Mouse (Mus musculus) heart, postnatal 0 days (tissue): ENCODE results near the gene Kcnh3. TPM values are rescaled to one million over a fixed set of nuclear protein-coding genes. Genes with fewer than 3 reads are reported as not detected.
A peak's percentile ranks its signal among the peaks of the same experiment; 100 is the strongest.

ENCODE experiments used
- ATAC-seq: fragments of 200-750 bp; cut with Nextera tagmentation; 2 replicates; pipeline ENCODE4 v1.8.0; 2017; ENCODE audit warnings: low read depth, moderate number of reproducible peaks, moderate library complexity; ENCODE audit not compliant: insufficient read depth
- DNase-seq: peaks from one replicate; pipeline ENCODE4 v3.0.0-alpha.2; 2016; ENCODE audit warnings: low spot score
- H3K27ac ChIP-seq: fragments of 300-500 bp; sonication (generic); 2 replicates; pipeline ENCODE4 v1.5.1; 2014; ENCODE audit warnings: low read depth, mild to moderate bottlenecking
- H3K27me3 ChIP-seq: fragments of 300-500 bp; sonication (generic); 2 replicates; pipeline ENCODE4 v1.6.1; 2014; ENCODE audit warnings: low read length, mixed read lengths; ENCODE audit not compliant: control insufficient read depth, insufficient read depth
- H3K36me3 ChIP-seq: fragments of 300-500 bp; sonication (generic); replicated peaks from 2 replicates; pipeline ENCODE4 v1.6.1; 2014; ENCODE audit warnings: low read length, mixed read lengths; ENCODE audit not compliant: control insufficient read depth, insufficient read depth
- H3K4me1 ChIP-seq: fragments of 300-500 bp; sonication (generic); 2 replicates; pipeline ENCODE4 v1.6.1; 2014; ENCODE audit warnings: antibody characterized with exemption; ENCODE audit not compliant: control insufficient read depth, insufficient read depth
- H3K4me2 ChIP-seq: fragments of 300-500 bp; sonication (generic); 2 replicates; pipeline ENCODE4 v1.6.1; 2014; ENCODE audit warnings: low read depth, mild to moderate bottlenecking, low read length, moderate library complexity
- H3K4me3 ChIP-seq: fragments of 300-500 bp; sonication (generic); 2 replicates; pipeline ENCODE4 v1.5.1; 2014; ENCODE audit warnings: low read depth, low read length
- H3K9ac ChIP-seq: fragments of 300-500 bp; sonication (generic); replicated peaks from 2 replicates; pipeline ENCODE4 v1.6.1; 2014; ENCODE audit warnings: low read depth, low read length, mixed read lengths
- H3K9me3 ChIP-seq: fragments of 300-500 bp; sonication (generic); replicated peaks from 2 replicates; pipeline ENCODE4 v1.6.1; 2016; ENCODE audit warnings: low read length; ENCODE audit not compliant: control insufficient read depth
- CTCF ChIP-seq: IDR thresholded peaks from 2 replicates; pipeline ENCODE4 v1.5.1; 2016; ENCODE audit warnings: antibody characterized with exemption, control low read depth, low read depth
- EP300 ChIP-seq: IDR thresholded peaks from 2 replicates; pipeline ENCODE4 v1.6.1; 2016; ENCODE audit warnings: antibody characterized with exemption, low read depth
- WGBS: fragments of 180-500 bp; shearing (Covaris S2); extraction: QIAGEN DNeasy Blood & Tissue Kit; methylation state at CpG from one replicate; pipeline ENCODE4 v1.1.7; 2014; 5-methylcytosine and 5-hydroxymethylcytosine counted together
- polyA plus RNA-seq: library from polyadenylated mRNA; unstranded; fragments of >200 nt; fragmentation: Nextera tagmentation; extraction: Ambion mirVana; gene quantifications from 2 replicates; pipeline ENCODE4 v1.2.1, GENCODE M21; 2015
- total RNA-seq: library from RNA; depleted of rRNA; stranded (reverse); fragments of >200 nt; gene quantifications from 2 replicates; pipeline ENCODE4 v1.2.3, GENCODE M21; 2014; ENCODE audit warnings: low replicate concordance

The Kcnh3 gene
- total and polyA plus RNA-seq, 2 experiments from 2014 or later = 0.08 to 0.19 TPM

- Histone ChIP-seq H3K4me3 (no peak overlapping the region), H3K9me3 (no peaks in the 10 kb centered on the region), H3K27ac (no peak overlapping the region), H3K4me2 (no peak overlapping the region), H3K27me3 (peaks cover 52% of the 10 kb centered on the region), H3K36me3 (no peaks in the 10 kb centered on the region), H3K9ac (no peak overlapping the region), H3K4me1 (no peaks in the 10 kb centered on the region)
- DNase-seq (no peak), ATAC-seq (no peak)
- WGBS = 71% methylated on average over 10 of the region's 10 CpGs
- no peak for TF ChIP-seq EP300
- no peak for TF ChIP-seq CTCF
These were observed 7.3 kb downstream of the Kcnh3 start for GRCm38 (mm10) chr15:99231998-99232397.

- Histone ChIP-seq H3K36me3 (no peaks in the 10 kb centered on the region), H3K27me3 (peaks cover 36% of the 10 kb centered on the region)
- ATAC-seq = no peak
These were observed 9.1 kb downstream of the Kcnh3 start for GRCm38 (mm10) chr15:99233719-99234118.

GRCm38 (mm10) chr15:99234326-99235010, 9.8 kb downstream of the Kcnh3 start:
- H3K4me3 ChIP-seq = no peak overlapping the region
- no peak for DNase-seq
- no peaks in the 10 kb centered on the region for H3K4me1 ChIP-seq
- WGBS = 56% methylated on average over 12 of the region's 12 CpGs
- no peaks in the 10 kb centered on the region for H3K36me3 ChIP-seq
- ATAC-seq = no peak
- H3K27me3 ChIP-seq = peaks cover 29% of the 10 kb centered on the region
- H3K9me3 ChIP-seq = no peaks in the 10 kb centered on the region
- H3K9ac ChIP-seq = no peak overlapping the region
- H3K27ac ChIP-seq = no peak overlapping the region; the same call in 1 of the 2 replicates
- TF ChIP-seq EP300 (no peak), CTCF (no peak)
- no peak overlapping the region; the same call in 1 of the 2 replicates for H3K4me2 ChIP-seq

More at GRCm38 (mm10) chr15:99233719-99234118, 9.1 kb downstream of the Kcnh3 start:
- no peak overlapping the region for H3K4me2 ChIP-seq
- DNase-seq = no peak
- no peak overlapping the region for H3K4me3 ChIP-seq
- no peak overlapping the region for H3K9ac ChIP-seq
- TF ChIP-seq EP300 (no peak), CTCF (no peak)
- no peaks in the 10 kb centered on the region for H3K4me1 ChIP-seq
- H3K27ac ChIP-seq = no peak overlapping the region; the same call in 1 of the 2 replicates
- 51% methylated on average over 17 of the region's 17 CpGs for WGBS
- H3K9me3 ChIP-seq = no peaks in the 10 kb centered on the region

GRCm38 (mm10) chr15:99238006-99238405, 13.3 kb downstream of the Kcnh3 start:
- Histone ChIP-seq H3K36me3 (peaks cover 19% of the 10 kb centered on the region), H3K4me3 (no peak overlapping the region), H3K27me3 (peaks cover 12% of the 10 kb centered on the region), H3K4me1 (no peaks in the 10 kb centered on the region), H3K4me2 (no peak overlapping the region), H3K27ac (no peak overlapping the region), H3K9ac (no peak overlapping the region), H3K9me3 (no peaks in the 10 kb centered on the region)
- WGBS = 53% methylated on average over 11 of the region's 11 CpGs
- no peak for ATAC-seq
- no peak for DNase-seq
- no peak for TF ChIP-seq CTCF
- TF ChIP-seq EP300 = no peak

- DNase-seq = no peak
- Histone ChIP-seq H3K4me1 (no peaks in the 10 kb centered on the region), H3K4me2 (no peak overlapping the region), H3K9ac (no peak overlapping the region), H3K27ac (no peak overlapping the region), H3K9me3 (no peaks in the 10 kb centered on the region), H3K36me3 (peaks cover 40% of the 10 kb centered on the region), H3K27me3 (no peaks in the 10 kb centered on the region), H3K4me3 (no peak overlapping the region)
- 67% methylated on average over 4 of the region's 4 CpGs for WGBS
- TF ChIP-seq CTCF (peak; percentile 68), EP300 (no peak)
- ATAC-seq = peak; percentile 75
These were observed 15.5 kb downstream of the Kcnh3 start for GRCm38 (mm10) chr15:99240129-99240528.

GRCm38 (mm10) chr15:99241249-99241648, 16.6 kb downstream of the Kcnh3 start:
- no peaks in the 10 kb centered on the region for H3K4me1 ChIP-seq
- no peak overlapping the region for H3K27ac ChIP-seq
- DNase-seq = no peak
- no peak overlapping the region for H3K9ac ChIP-seq
- H3K36me3 ChIP-seq = peaks cover 51% of the 10 kb centered on the region
- ATAC-seq = no peak
- no peak overlapping the region for H3K4me2 ChIP-seq
- TF ChIP-seq EP300 (no peak), CTCF (no peak)
- no peaks in the 10 kb centered on the region for H3K9me3 ChIP-seq
- H3K27me3 ChIP-seq = no peaks in the 10 kb centered on the region
- 73% methylated on average over 4 of the region's 4 CpGs for WGBS
- no peak overlapping the region for H3K4me3 ChIP-seq
